14 mouse cellular contexts compared by ENCODE assay signal in the genomic region with DNA sequence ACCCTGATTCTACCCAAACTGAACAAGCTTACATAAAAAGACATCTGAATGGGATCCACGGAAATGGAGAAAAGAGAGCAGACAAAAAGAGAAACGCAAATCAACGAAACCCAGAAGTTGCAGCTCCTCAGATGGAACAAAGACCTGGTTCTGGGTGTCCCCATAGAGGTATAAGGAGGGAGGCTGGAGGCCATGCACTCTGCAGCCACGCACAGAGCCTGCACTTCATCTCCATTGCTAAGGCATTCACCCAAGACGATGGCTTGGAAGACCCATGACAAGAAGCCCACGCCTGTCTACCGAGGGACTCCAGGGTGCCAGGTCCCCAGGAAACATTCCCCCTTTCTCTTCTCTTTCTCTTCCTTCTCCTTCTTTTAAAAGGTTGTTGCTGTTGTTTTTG.
DNase-seq lines count a peak whose midpoint lies in the region; ATAC-seq and TF ChIP-seq lines count a peak whose summit lies in the region.
"Had no signal": no experiment of that assay in that cellular context is flagged by ENCODE, and none has a peak within 500 bp of the region (broad histone marks: within the 10 kb centered on the region; RNA-seq: fewer than 3 reads in every experiment).

No protein-coding gene starts in this region.

- peaks cover 23% of the 10 kb centered on the region for H3K4me1 ChIP-seq in hindbrain, embryonic 10.5 days (replicated peaks)
- no peaks in the 10 kb centered on the region; the same call in 1 of the 2 replicates for H3K4me1 ChIP-seq in hindbrain, embryonic 11.5 days (replicated peaks; ENCODE audit: control insufficient read depth, insufficient read depth, low read length)
- H3K4me1 ChIP-seq in neural tube, embryonic 12.5 days = peaks cover 9% of the 10 kb centered on the region; the same call in 1 of the 2 replicates
- H3K4me1 ChIP-seq in hindbrain, postnatal 0 days (ENCODE audit: insufficient read depth, low read length) = 0 out of 2 replicates have a peak, but pooled peaks cover 5% of the 10 kb centered on the region
- 0 out of 2 replicates have a peak, but pooled peaks cover 4% of the 10 kb centered on the region for H3K4me1 ChIP-seq in stomach, embryonic 16.5 days (ENCODE audit: control insufficient read depth, insufficient read depth, low read length)

- no peak for ATAC-seq in hindbrain, embryonic 11.5 days (ENCODE audit: low FRiP score)
- ATAC-seq in neural tube, embryonic 12.5 days (ENCODE audit: low FRiP score, low read depth) = no peak
- ATAC-seq in hindbrain, postnatal 0 days = no peak
- no peak for ATAC-seq in stomach, embryonic 16.5 days (ENCODE audit: insufficient read depth, low FRiP score)

- no peak overlapping the region; the same call in 1 of the 2 replicates for H3K4me2 ChIP-seq in hindbrain, embryonic 11.5 days (replicated peaks; ENCODE audit: low read depth, low read length)
- peak overlapping the region; percentile 47 for H3K4me2 ChIP-seq in neural tube, embryonic 12.5 days (replicated peaks)
- peak overlapping the region; percentile 37 for H3K4me2 ChIP-seq in hindbrain, postnatal 0 days (ENCODE audit: low read depth, low read length)
- H3K4me2 ChIP-seq in stomach, embryonic 16.5 days (ENCODE audit: low read depth, low read length) = peak overlapping the region; percentile 19; the same call in 1 of the 2 replicates

- WGBS in hindbrain, embryonic 10.5 days = 51% methylated on average over 7 of the region's 7 CpGs
- WGBS in hindbrain, embryonic 11.5 days = 51% methylated on average over 7 of the region's 7 CpGs
- 53% methylated on average over 7 of the region's 7 CpGs for WGBS in neural tube, embryonic 12.5 days
- WGBS in hindbrain, postnatal 0 days = 44% methylated on average over 7 of the region's 7 CpGs
- 51% methylated on average over 7 of the region's 7 CpGs for WGBS in stomach, embryonic 16.5 days

- no peak for DNase-seq in hindbrain, embryonic 10.5 days (ENCODE audit: low spot score)
- DNase-seq in hindbrain, embryonic 11.5 days (ENCODE audit: low spot score) = no peak
- DNase-seq in neural tube, embryonic 10.5 days (ENCODE audit: extremely low spot score, low spot score) = no peak
- no peak for DNase-seq in hindbrain, postnatal 0 days (ENCODE audit: low spot score)
- no peak for DNase-seq in gastrocnemius, postnatal 10 days
- no peak for DNase-seq in retina, postnatal 1 day
- DNase-seq: gastrocnemius, postnatal 36 days; kidney, postnatal 36 days had no signal

- peaks cover 31% of the 10 kb centered on the region for H3K27me3 ChIP-seq in hindbrain, embryonic 10.5 days (ENCODE audit: insufficient read depth, poor library complexity, severe bottlenecking)
- no peaks in the 10 kb centered on the region for H3K27me3 ChIP-seq in hindbrain, embryonic 11.5 days (ENCODE audit: control insufficient read depth, insufficient read depth, low read length)
- H3K27me3 ChIP-seq in neural tube, embryonic 12.5 days (replicated peaks) = no peaks in the 10 kb centered on the region; the same call in 1 of the 2 replicates
- H3K27me3 ChIP-seq in hindbrain, postnatal 0 days (ENCODE audit: insufficient read depth, low read length) = no peaks in the 10 kb centered on the region
- H3K27me3 ChIP-seq in stomach, embryonic 16.5 days (ENCODE audit: control insufficient read depth, insufficient read depth, low read length) = no peaks in the 10 kb centered on the region

- H3K9me3 ChIP-seq in hindbrain, embryonic 10.5 days = no peaks in the 10 kb centered on the region
- H3K9me3 ChIP-seq in hindbrain, embryonic 11.5 days (ENCODE audit: control insufficient read depth, low read length) = no peaks in the 10 kb centered on the region
- H3K9me3 ChIP-seq in neural tube, embryonic 12.5 days = no peaks in the 10 kb centered on the region
- H3K9me3 ChIP-seq in hindbrain, postnatal 0 days (ENCODE audit: low read length) = no peaks in the 10 kb centered on the region
- no peaks in the 10 kb centered on the region for H3K9me3 ChIP-seq in stomach, embryonic 16.5 days (replicated peaks; ENCODE audit: control insufficient read depth, low read length)
- H3K9me3 ChIP-seq: limb, embryonic 15.5 days had no signal

- H3K4me3 ChIP-seq in hindbrain, embryonic 10.5 days = 0 out of 2 replicates have a peak overlapping the region, but pooled peaks have one; percentile 38
- H3K4me3 ChIP-seq in hindbrain, embryonic 11.5 days (ENCODE audit: low read depth, low read length) = no peak overlapping the region
- H3K4me3 ChIP-seq in neural tube, embryonic 12.5 days = no peak overlapping the region
- no peak overlapping the region for H3K4me3 ChIP-seq in hindbrain, postnatal 0 days (ENCODE audit: low read length)
- no peak overlapping the region for H3K4me3 ChIP-seq in stomach, embryonic 16.5 days (replicated peaks; ENCODE audit: low read length)
- H3K4me3 ChIP-seq: erythroblast, embryonic 14.5 days; limb, embryonic 15.5 days had no signal

- no peak for TF ChIP-seq CTCF in hindbrain, postnatal 0 days (IDR thresholded peaks at IDR 0.05; ENCODE audit: low read depth)

- H3K36me3 ChIP-seq in hindbrain, embryonic 10.5 days = no peaks in the 10 kb centered on the region
- H3K36me3 ChIP-seq in hindbrain, embryonic 11.5 days (ENCODE audit: control insufficient read depth, insufficient read depth, low read length) = no peaks in the 10 kb centered on the region
- no peaks in the 10 kb centered on the region for H3K36me3 ChIP-seq in neural tube, embryonic 12.5 days
- no peaks in the 10 kb centered on the region for H3K36me3 ChIP-seq in hindbrain, postnatal 0 days (ENCODE audit: insufficient read depth, low read length)
- H3K36me3 ChIP-seq in stomach, embryonic 16.5 days (ENCODE audit: control insufficient read depth, insufficient read depth, low read length) = no peaks in the 10 kb centered on the region
- H3K36me3 ChIP-seq: G1E; limb, embryonic 15.5 days had no signal

- H3K9ac ChIP-seq in hindbrain, embryonic 11.5 days (ENCODE audit: low read depth, low read length) = no peak overlapping the region
- H3K9ac ChIP-seq in neural tube, embryonic 12.5 days = 0 out of 2 replicates have a peak overlapping the region, but pooled peaks have one; percentile 29
- H3K9ac ChIP-seq in hindbrain, postnatal 0 days (replicated peaks; ENCODE audit: low read length) = no peak overlapping the region
- no peak overlapping the region for H3K9ac ChIP-seq in stomach, embryonic 16.5 days (ENCODE audit: low read length)
- H3K9ac ChIP-seq: limb, embryonic 15.5 days had no signal

- peak overlapping the region; percentile 64; the same call in 1 of the 2 replicates for H3K27ac ChIP-seq in hindbrain, embryonic 10.5 days
- no peak overlapping the region for H3K27ac ChIP-seq in hindbrain, embryonic 11.5 days (ENCODE audit: low read depth, low read length)
- no peak overlapping the region for H3K27ac ChIP-seq in neural tube, embryonic 12.5 days
- H3K27ac ChIP-seq in hindbrain, postnatal 0 days = no peak overlapping the region
- peak overlapping the region; percentile 6; the same call in 1 of the 2 replicates for H3K27ac ChIP-seq in stomach, embryonic 16.5 days (ENCODE audit: low read length)
- H3K27ac ChIP-seq: limb, embryonic 15.5 days; macrophage had no signal

Comparison
In these comparisons a context has a peak if more than half of its experiments do, and no peak if none do; other contexts are left out.
1. H3K27ac ChIP-seq: peak in hindbrain, embryonic 10.5 days (single experiment) and stomach, embryonic 16.5 days (single experiment); none in hindbrain, embryonic 11.5 days (single experiment), neural tube, embryonic 12.5 days (single experiment) and hindbrain, postnatal 0 days (single experiment).